Mouse (Mus musculus) MEL (cell line): ENCODE data around the gene Zbtb7a. TPM values are rescaled to one million over a fixed set of nuclear protein-coding genes. Genes with fewer than 3 reads are reported as not detected.

ENCODE experiments used
- DNase-seq: peaks from one replicate; pipeline ENCODE4 v3.0.0; 2011; ENCODE audit warnings: low read depth, low spot score
- H3K27ac ChIP-seq: 2 replicates; pipeline ENCODE4 v1.5.1; 2012; ENCODE audit warnings: low read depth, mild to moderate bottlenecking, control low read depth, low read length, moderate library complexity; ENCODE audit not compliant: control insufficient read depth
- H3K27me3 ChIP-seq, 2 experiments: fragments of 150-350 bp in 1 of 2; sonication (generic) in 1 of 2; 2 replicates each; pipeline ENCODE4 v1.6.1; 2012; ENCODE audit warnings: low read length in 2 of 2, mild to moderate bottlenecking in 2 of 2, improper control_type of control experiment in 1 of 2, moderate library complexity in 1 of 2; ENCODE audit not compliant: insufficient read depth in 2 of 2, control insufficient read depth in 1 of 2
- H3K36me3 ChIP-seq, 2 experiments: 2 replicates each; pipeline ENCODE4 v1.6.1; 2012 to 2014; ENCODE audit warnings: low read length in 2 of 2, improper control_type of control experiment in 1 of 2, inconsistent platforms in 1 of 2, mild to moderate bottlenecking in 1 of 2; ENCODE audit not compliant: insufficient read depth in 2 of 2, control insufficient read depth in 1 of 2
- H3K4me1 ChIP-seq, 2 experiments: fragments of 150-350 bp in 1 of 2; sonication (generic) in 1 of 2; 2 replicates each; pipeline ENCODE4 v1.6.1; 2012; ENCODE audit warnings: low read length in 2 of 2, improper control_type of control experiment in 1 of 2, mild to moderate bottlenecking in 1 of 2; ENCODE audit not compliant: insufficient read depth in 2 of 2, control insufficient read depth in 1 of 2
- H3K4me3 ChIP-seq, 2 experiments: fragments of 150-350 bp in 1 of 2; sonication (generic) in 1 of 2; 2 replicates each; pipeline ENCODE4 v1.5.1; 2012; ENCODE audit warnings: low read depth in 2 of 2, low read length in 2 of 2, mild to moderate bottlenecking in 2 of 2, moderate library complexity in 2 of 2, control low read depth in 1 of 2, improper control_type of control experiment in 1 of 2; ENCODE audit not compliant: control insufficient read depth in 1 of 2, insufficient read depth in 1 of 2
- H3K79me2 ChIP-seq: 2 replicates; pipeline ENCODE4 v1.6.1; 2012; ENCODE audit warnings: mild to moderate bottlenecking, low read length, moderate library complexity; ENCODE audit not compliant: control insufficient read depth, poor library complexity, insufficient read depth
- H3K9ac ChIP-seq: 2 replicates; pipeline ENCODE4 v1.6.1; 2012; ENCODE audit warnings: low read depth, mild to moderate bottlenecking, control low read depth, low read length, moderate library complexity; ENCODE audit not compliant: control insufficient read depth, poor library complexity, severe bottlenecking
- H3K9me3 ChIP-seq: fragments of 150-350 bp; sonication (generic); replicated peaks from 2 replicates; pipeline ENCODE4 v1.6.1; 2012; ENCODE audit warnings: mild to moderate bottlenecking, low read length, improper control_type of control experiment, moderate library complexity; ENCODE audit not compliant: insufficient read depth
- BHLHE40 ChIP-seq: IDR thresholded peaks from 2 replicates; pipeline ENCODE4 v1.6.1; 2012; ENCODE audit warnings: low read depth, mild to moderate bottlenecking, inconsistent platforms, low read length, improper control_type of control experiment, borderline replicate concordance
- CHD2 ChIP-seq: IDR thresholded peaks from 2 replicates; pipeline ENCODE4 v1.6.1; 2011; ENCODE audit warnings: low read length, improper control_type of control experiment
- E2F4 ChIP-seq: IDR thresholded peaks from 2 replicates; pipeline ENCODE4 v1.6.1; 2011; ENCODE audit warnings: low read depth, low read length, improper control_type of control experiment, borderline replicate concordance
- GABPA ChIP-seq: IDR thresholded peaks from 2 replicates; pipeline ENCODE4 v1.6.1; 2012; ENCODE audit warnings: low read depth, mild to moderate bottlenecking, inconsistent platforms, low read length, improper control_type of control experiment, moderate library complexity
- JUND ChIP-seq: IDR thresholded peaks from 2 replicates; pipeline ENCODE4 v1.6.1; 2011; ENCODE audit warnings: low read depth, mild to moderate bottlenecking, improper control_type of control experiment, low read length
- KAT2A ChIP-seq: conservative IDR thresholded peaks from 2 replicates; pipeline ENCODE4 v1.6.1; 2012; ENCODE audit warnings: low read depth, low read length, improper control_type of control experiment, inconsistent platforms
- MAFK ChIP-seq: IDR thresholded peaks from 2 replicates; pipeline ENCODE4 v1.6.1; 2011; ENCODE audit warnings: low read depth, mild to moderate bottlenecking, low read length, improper control_type of control experiment, borderline replicate concordance
- MAX ChIP-seq: IDR thresholded peaks from 2 replicates; pipeline ENCODE4 v1.6.1; 2011; ENCODE audit warnings: low read length, improper control_type of control experiment
- MAZ ChIP-seq: IDR thresholded peaks from 2 replicates; pipeline ENCODE4 v1.6.1; 2012; ENCODE audit warnings: low read depth, mild to moderate bottlenecking, inconsistent platforms, low read length, improper control_type of control experiment
- MEF2A ChIP-seq: IDR thresholded peaks from 2 replicates; pipeline ENCODE4 v1.6.1; 2014; ENCODE audit warnings: low read depth, mild to moderate bottlenecking, inconsistent platforms, low read length, improper control_type of control experiment; ENCODE audit not compliant: poor library complexity, insufficient replicate concordance, severe bottlenecking; ENCODE audit errors: extremely low read depth
- MYB ChIP-seq: IDR thresholded peaks from 2 replicates; pipeline ENCODE4 v1.6.1; 2011; ENCODE audit warnings: mild to moderate bottlenecking, low read depth, low read length, improper control_type of control experiment
- NELFE ChIP-seq: IDR thresholded peaks from 2 replicates; pipeline ENCODE4 v1.6.1; 2011; ENCODE audit warnings: low read depth, low read length, improper control_type of control experiment
- NRF1 ChIP-seq: IDR thresholded peaks from 2 replicates; pipeline ENCODE4 v1.6.1; 2014; ENCODE audit warnings: low read depth, mild to moderate bottlenecking, inconsistent platforms, low read length, improper control_type of control experiment, moderate library complexity; ENCODE audit not compliant: poor library complexity, insufficient read depth, severe bottlenecking
- POLR2A ChIP-seq, 2 experiments: IDR thresholded peaks; 2 replicates each; pipeline ENCODE4 v1.6.1; 2011 to 2012; ENCODE audit warnings: low read length in 2 of 2, mild to moderate bottlenecking in 2 of 2, control low read depth in 1 of 2, improper control_type of control experiment in 1 of 2, low read depth in 1 of 2, moderate library complexity in 1 of 2; ENCODE audit not compliant: control insufficient read depth in 1 of 2, insufficient read depth in 1 of 2, poor library complexity in 1 of 2
- POLR2AphosphoS2 ChIP-seq: IDR thresholded peaks from 2 replicates; pipeline ENCODE4 v1.6.1; 2011; ENCODE audit warnings: low read length, improper control_type of control experiment
- POLR2AphosphoS5 ChIP-seq: IDR thresholded peaks from 2 replicates; pipeline ENCODE4 v1.6.1; 2012; ENCODE audit warnings: low read depth, borderline replicate concordance, mild to moderate bottlenecking, inconsistent platforms, low read length, moderate library complexity, mixed read lengths
- RAD21 ChIP-seq: IDR thresholded peaks from 2 replicates; pipeline ENCODE4 v1.6.1; 2011; ENCODE audit warnings: mild to moderate bottlenecking, low read depth, low read length, improper control_type of control experiment
- TAL1 ChIP-seq: IDR thresholded peaks from 2 replicates; pipeline ENCODE4 v1.6.1; 2012; ENCODE audit warnings: mild to moderate bottlenecking, inconsistent platforms, low read length, moderate library complexity, mixed read lengths
- TBP ChIP-seq: IDR thresholded peaks from 2 replicates; pipeline ENCODE4 v1.8.0; 2011; ENCODE audit warnings: low read depth, low read length, improper control_type of control experiment
- UBTF ChIP-seq: IDR thresholded peaks from 2 replicates; pipeline ENCODE4 v1.6.1; 2012; ENCODE audit warnings: low read depth, mild to moderate bottlenecking, inconsistent platforms, low read length, improper control_type of control experiment, moderate library complexity, borderline replicate concordance; ENCODE audit not compliant: insufficient read depth
- USF2 ChIP-seq, 2 experiments: IDR thresholded peaks; 2 replicates each; pipeline ENCODE4 v1.6.1; 2011 to 2012; ENCODE audit warnings: improper control_type of control experiment in 2 of 2, low read length in 2 of 2, borderline replicate concordance in 1 of 2, inconsistent platforms in 1 of 2, low read depth in 1 of 2, mild to moderate bottlenecking in 1 of 2; ENCODE audit not compliant: insufficient read depth in 1 of 2
- ZC3H11A ChIP-seq: IDR thresholded peaks from 2 replicates; pipeline ENCODE4 v1.6.1; 2012; ENCODE audit warnings: low read depth, mild to moderate bottlenecking, inconsistent platforms, low read length, improper control_type of control experiment
- ZMIZ1 ChIP-seq: IDR thresholded peaks from 2 replicates; pipeline ENCODE4 v1.6.1; 2012; ENCODE audit warnings: low read depth, mild to moderate bottlenecking, inconsistent platforms, low read length, improper control_type of control experiment, moderate library complexity
- ZNF384 ChIP-seq: IDR thresholded peaks from 2 replicates; pipeline ENCODE4 v1.6.1; 2012; ENCODE audit warnings: low read depth, mild to moderate bottlenecking, inconsistent platforms, low read length, improper control_type of control experiment
- polyA plus RNA-seq, 2 experiments: library from polyadenylated mRNA; stranded (reverse) in 1 of 2; unstranded in 1 of 2; fragments of >175 nt in 1 of 2; fragments of >200 nt in 1 of 2; gene quantifications; 2 replicates each; pipeline versions ENCODE4 v1.2.1 to v1.2.4; 2012; ENCODE audit warnings: low replicate concordance in 2 of 2, low read depth in 1 of 2; ENCODE audit not compliant: insufficient read length in 2 of 2, insufficient read depth in 1 of 2, missing spikeins in 1 of 2
- total RNA-seq: library from RNA; depleted of rRNA; stranded (reverse); fragments of 300-350 nt; gene quantifications from 2 replicates; pipeline ENCODE4 v1.2.3, GENCODE M21; 2012

The Zbtb7a gene
- total and polyA plus RNA-seq, 3 experiments = 25.3 to 45.4 (median 40.6) TPM

DNA sequence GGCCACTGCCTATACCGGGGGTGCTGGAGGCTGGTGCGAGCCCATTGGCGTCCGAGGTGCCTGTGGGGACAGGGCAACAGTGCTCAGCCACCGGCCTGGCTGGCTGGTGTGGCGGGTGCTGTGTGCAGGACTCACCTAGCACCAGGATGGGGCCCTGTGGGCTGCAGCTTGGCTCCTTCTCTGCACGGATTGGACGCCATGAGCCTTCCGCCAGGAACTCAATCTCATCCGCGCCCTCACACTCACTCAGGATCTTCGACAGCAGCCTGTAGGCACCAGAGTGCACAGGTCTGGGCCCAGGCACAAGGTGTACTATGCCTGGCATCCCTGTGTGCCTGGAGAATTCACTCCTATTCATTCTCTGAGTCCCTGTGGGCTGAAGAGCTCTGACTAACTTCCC lies 19.3 kb downstream of the Zbtb7a start:
- TF ChIP-seq ZMIZ1 (no peak), MAZ (no peak), E2F4 (no peak), POLR2AphosphoS5 (no peak), NRF1 (no peak), POLR2A (IDR thresholded peaks at IDR 0.05; ENCODE audit: control insufficient read depth in 1 of 2, insufficient read depth in 1 of 2, low read depth in 1 of 2, low read length in 2 of 2, poor library complexity in 1 of 2) (no peak; a peak in 1 of 4 replicates), ZNF384 (no peak), MAFK (no peak), MAX (no peak), RAD21 (no peak)
- Histone ChIP-seq H3K9me3 (no peaks in the 10 kb centered on the region), H3K36me3 (peaks cover 0 to 5% of the 10 kb centered on the region in 2 experiments; a peak in 2 of 4 replicates), H3K9ac (no peak overlapping the region), H3K79me2 (peaks cover 3% of the 10 kb centered on the region; the same call in 1 of the 2 replicates), H3K27ac (no peak overlapping the region), H3K27me3 (no peaks in the 10 kb centered on the region), H3K4me1 (no peaks in the 10 kb centered on the region), H3K4me3 (no peak overlapping the region)
- DNase-seq = no peak

DNA sequence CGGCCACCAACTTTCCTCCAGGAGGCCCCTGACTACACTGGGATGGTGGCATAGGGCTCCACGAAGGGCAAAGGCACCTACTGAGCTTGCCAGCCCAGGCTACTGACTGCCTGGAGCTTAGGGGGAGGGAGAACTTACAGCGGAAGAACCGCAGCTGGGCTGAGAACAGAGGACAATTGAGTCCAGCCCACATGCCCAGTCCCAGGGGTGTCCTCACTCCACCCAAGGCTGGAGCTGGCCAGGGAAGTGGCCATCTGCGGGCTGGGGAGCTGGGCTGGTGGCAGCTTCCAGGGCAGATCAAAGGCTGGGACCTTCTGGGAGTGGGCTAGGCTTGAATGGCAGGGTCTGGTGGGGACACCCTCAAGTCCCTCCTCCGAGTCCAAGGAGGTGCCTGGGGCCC lies 19.7 kb downstream of the Zbtb7a start:
- H3K36me3 ChIP-seq = peaks cover 0 to 5% of the 10 kb centered on the region in 2 experiments; a peak in 2 of 4 replicates

GRCm38 (mm10) chr10:81161602-81162317 lies 26.7 kb downstream of the Zbtb7a start:
- TF ChIP-seq TBP (no peak), TAL1 (no peak), POLR2AphosphoS2 (no peak), NRF1 (no peak), MEF2A (no peak), GABPA (no peak), JUND (no peak), ZMIZ1 (no peak), ZC3H11A (no peak), USF2 (IDR thresholded peaks at IDR 0.05; ENCODE audit: borderline replicate concordance in 1 of 2, insufficient read depth in 1 of 2, low read depth in 1 of 2, low read length in 2 of 2) (no peak), BHLHE40 (no peak)
- no peak for DNase-seq
- Histone ChIP-seq H3K36me3 (peaks cover 0 to 2% of the 10 kb centered on the region in 2 experiments; a peak in 3 of 4 replicates), H3K4me3 (no peak overlapping the region), H3K4me1 (peaks cover 0 to 1% of the 10 kb centered on the region in 2 experiments; a peak in 1 of 4 replicates), H3K9me3 (no peaks in the 10 kb centered on the region), H3K9ac (no peak overlapping the region), H3K27ac (no peak overlapping the region), H3K27me3 (no peaks in the 10 kb centered on the region), H3K79me2 (peaks cover 23% of the 10 kb centered on the region)

More for the DNA sequence above, 19.7 kb downstream of the Zbtb7a start:
- H3K4me1 ChIP-seq = no peaks in the 10 kb centered on the region
- no peak for DNase-seq
- H3K4me3 ChIP-seq = no peak overlapping the region
- no peak for TF ChIP-seq UBTF
- TF ChIP-seq USF2 (IDR thresholded peaks at IDR 0.05; ENCODE audit: borderline replicate concordance in 1 of 2, insufficient read depth in 1 of 2, low read depth in 1 of 2, low read length in 2 of 2) = no peak
- TF ChIP-seq NELFE = no peak
- no peak for TF ChIP-seq ZMIZ1
- TF ChIP-seq RAD21 = no peak
- no peak for TF ChIP-seq MYB
- TF ChIP-seq KAT2A = no peak
- no peak for TF ChIP-seq CHD2
- no peaks in the 10 kb centered on the region for H3K27me3 ChIP-seq
- H3K9me3 ChIP-seq = no peaks in the 10 kb centered on the region
- peaks cover 3% of the 10 kb centered on the region; the same call in 1 of the 2 replicates for H3K79me2 ChIP-seq
- H3K9ac ChIP-seq = no peak overlapping the region
- no peak overlapping the region for H3K27ac ChIP-seq
